Mouse (Mus musculus) bone marrow, adult 2 months (tissue): ENCODE data around the gene Snx14.

Experiments
- CTCF ChIP-seq: fragments of 200-500 bp; IDR thresholded peaks from 2 replicates; pipeline ENCODE4 v1.5.1; 2011; ENCODE audit warnings: low read length, control low read depth; ENCODE audit not compliant: control insufficient read depth, insufficient read depth
- POLR2A ChIP-seq: fragments of 200-500 bp; IDR thresholded peaks from 2 replicates; pipeline ENCODE4 v1.6.1; 2011; ENCODE audit warnings: low read depth, mild to moderate bottlenecking, control low read depth, low read length, borderline replicate concordance; ENCODE audit not compliant: control insufficient read depth

- TF ChIP-seq CTCF (no peak), POLR2A (no peak)
Measured at GRCm38 (mm10) chr9:88481791-88482160, 43.0 kb upstream of the Snx14 start.
